Mouse (Mus musculus): Measurements from ENCODE around the gene Pde5a. TPM values are rescaled to one million over a fixed set of nuclear protein-coding genes. Genes with fewer than 3 reads are reported as not detected.

The Pde5a gene
- polyA plus RNA-seq, 1 experiment from 2014 or later = 57.4 TPM

- Histone ChIP-seq H3K27me3 (ENCODE audit: insufficient read depth, low read length) (no peaks in the 10 kb centered on the region), H3K4me2 (no peak overlapping the region), H3K9me3 (ENCODE audit: low read depth, low read length) (no peaks in the 10 kb centered on the region), H3K9ac (no peak overlapping the region), H3K36me3 (ENCODE audit: insufficient read depth) (peaks cover 59% of the 10 kb centered on the region), H3K27ac (ENCODE audit: low read depth) (no peak overlapping the region), H3K4me3 (ENCODE audit: low read depth, low read length) (no peak overlapping the region), H3K4me1 (ENCODE audit: insufficient read depth) (no peaks in the 10 kb centered on the region)
- ATAC-seq (ENCODE audit: insufficient read depth) (no peak), DNase-seq (no peak)
- no peak for TF ChIP-seq CTCF (IDR thresholded peaks at IDR 0.05; ENCODE audit: low read depth)
- 85% methylated on average over 6 of the region's 6 CpGs for WGBS
Measured at GRCm38 (mm10) chr3:122789544-122789943, 60.8 kb downstream of the Pde5a start.

DNA sequence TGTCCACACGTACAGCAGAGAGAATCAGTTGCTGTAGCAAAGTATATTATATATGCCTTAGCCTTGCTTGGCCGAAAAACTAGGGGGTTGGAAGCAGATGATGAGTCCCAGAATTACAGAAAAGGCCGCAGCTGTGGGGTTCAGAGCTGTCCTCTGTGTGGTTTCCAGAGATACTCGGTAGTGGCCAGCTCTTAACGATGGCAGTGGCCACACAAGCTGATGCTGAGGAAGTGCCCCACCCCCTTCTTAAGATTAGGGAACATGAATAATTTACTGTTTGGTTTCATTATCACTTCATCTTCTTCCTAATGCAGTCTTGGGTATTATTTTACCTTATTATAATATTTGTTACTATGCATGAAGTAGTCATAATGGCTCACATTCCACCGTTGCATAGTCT is 71.3 kb downstream of the Pde5a start:
- 69% methylated on average over 6 of the region's 6 CpGs for WGBS
- H3K4me2 ChIP-seq = no peak overlapping the region
- peak overlapping the region; percentile 24; the same call in 1 of the 2 replicates for H3K27ac ChIP-seq (ENCODE audit: low read depth)
- H3K4me3 ChIP-seq (ENCODE audit: low read depth, low read length) = no peak overlapping the region
- no peak for DNase-seq
- no peak for TF ChIP-seq CTCF (IDR thresholded peaks at IDR 0.05; ENCODE audit: low read depth)
- H3K4me1 ChIP-seq (ENCODE audit: insufficient read depth) = no peaks in the 10 kb centered on the region
- no peak overlapping the region for H3K9ac ChIP-seq
- H3K9me3 ChIP-seq (ENCODE audit: low read depth, low read length) = no peaks in the 10 kb centered on the region
- no peak for ATAC-seq (ENCODE audit: insufficient read depth)
- H3K27me3 ChIP-seq (ENCODE audit: insufficient read depth, low read length) = no peaks in the 10 kb centered on the region
- H3K36me3 ChIP-seq (ENCODE audit: insufficient read depth) = peaks cover 49% of the 10 kb centered on the region

GRCm38 (mm10) chr3:122800553-122801435 is 72.0 kb downstream of the Pde5a start:
- Histone ChIP-seq H3K9me3 (ENCODE audit: low read depth, low read length) (no peaks in the 10 kb centered on the region), H3K4me1 (ENCODE audit: insufficient read depth) (no peaks in the 10 kb centered on the region), H3K4me3 (ENCODE audit: low read depth, low read length) (no peak overlapping the region), H3K9ac (no peak overlapping the region), H3K27me3 (ENCODE audit: insufficient read depth, low read length) (no peaks in the 10 kb centered on the region), H3K36me3 (ENCODE audit: insufficient read depth) (peaks cover 45% of the 10 kb centered on the region), H3K27ac (ENCODE audit: low read depth) (peak overlapping the region; percentile 24; the same call in 1 of the 2 replicates), H3K4me2 (no peak overlapping the region)
- DNase-seq (peak; percentile 66), ATAC-seq (ENCODE audit: insufficient read depth) (peak; percentile 55; the same call in 1 of the 2 replicates)
- TF ChIP-seq CTCF (IDR thresholded peaks at IDR 0.05; ENCODE audit: low read depth) = no peak
- 49% methylated on average over 10 of the region's 10 CpGs for WGBS

GRCm38 (mm10) chr3:122801436-122802221 is 72.9 kb downstream of the Pde5a start:
- H3K36me3 ChIP-seq (ENCODE audit: insufficient read depth) = peaks cover 43% of the 10 kb centered on the region
- 76% methylated on average over 15 of the region's 15 CpGs for WGBS
- H3K4me2 ChIP-seq = no peak overlapping the region
- H3K27ac ChIP-seq (ENCODE audit: low read depth) = peak overlapping the region; percentile 19; the same call in 1 of the 2 replicates
- no peaks in the 10 kb centered on the region for H3K9me3 ChIP-seq (ENCODE audit: low read depth, low read length)
- no peak for TF ChIP-seq CTCF (IDR thresholded peaks at IDR 0.05; ENCODE audit: low read depth)
- no peak overlapping the region for H3K9ac ChIP-seq
- H3K27me3 ChIP-seq (ENCODE audit: insufficient read depth, low read length) = no peaks in the 10 kb centered on the region
- no peak overlapping the region for H3K4me3 ChIP-seq (ENCODE audit: low read depth, low read length)
- DNase-seq (peak; percentile 21), ATAC-seq (ENCODE audit: insufficient read depth) (peak; percentile 50; the same call in 1 of the 2 replicates)
- no peaks in the 10 kb centered on the region for H3K4me1 ChIP-seq (ENCODE audit: insufficient read depth)

- Histone ChIP-seq H3K4me1 (ENCODE audit: insufficient read depth) (no peaks in the 10 kb centered on the region), H3K36me3 (ENCODE audit: insufficient read depth) (peaks cover 35% of the 10 kb centered on the region), H3K27me3 (ENCODE audit: insufficient read depth, low read length) (no peaks in the 10 kb centered on the region), H3K9ac (no peak overlapping the region), H3K4me2 (no peak overlapping the region), H3K9me3 (ENCODE audit: low read depth, low read length) (no peaks in the 10 kb centered on the region), H3K4me3 (ENCODE audit: low read depth, low read length) (no peak overlapping the region), H3K27ac (ENCODE audit: low read depth) (no peak overlapping the region)
- DNase-seq (no peak), ATAC-seq (ENCODE audit: insufficient read depth) (no peak)
- WGBS = 87% methylated on average over 8 of the region's 8 CpGs
- TF ChIP-seq CTCF (IDR thresholded peaks at IDR 0.05; ENCODE audit: low read depth) = no peak
Measured at GRCm38 (mm10) chr3:122807313-122807712, 78.6 kb downstream of the Pde5a start.

DNA sequence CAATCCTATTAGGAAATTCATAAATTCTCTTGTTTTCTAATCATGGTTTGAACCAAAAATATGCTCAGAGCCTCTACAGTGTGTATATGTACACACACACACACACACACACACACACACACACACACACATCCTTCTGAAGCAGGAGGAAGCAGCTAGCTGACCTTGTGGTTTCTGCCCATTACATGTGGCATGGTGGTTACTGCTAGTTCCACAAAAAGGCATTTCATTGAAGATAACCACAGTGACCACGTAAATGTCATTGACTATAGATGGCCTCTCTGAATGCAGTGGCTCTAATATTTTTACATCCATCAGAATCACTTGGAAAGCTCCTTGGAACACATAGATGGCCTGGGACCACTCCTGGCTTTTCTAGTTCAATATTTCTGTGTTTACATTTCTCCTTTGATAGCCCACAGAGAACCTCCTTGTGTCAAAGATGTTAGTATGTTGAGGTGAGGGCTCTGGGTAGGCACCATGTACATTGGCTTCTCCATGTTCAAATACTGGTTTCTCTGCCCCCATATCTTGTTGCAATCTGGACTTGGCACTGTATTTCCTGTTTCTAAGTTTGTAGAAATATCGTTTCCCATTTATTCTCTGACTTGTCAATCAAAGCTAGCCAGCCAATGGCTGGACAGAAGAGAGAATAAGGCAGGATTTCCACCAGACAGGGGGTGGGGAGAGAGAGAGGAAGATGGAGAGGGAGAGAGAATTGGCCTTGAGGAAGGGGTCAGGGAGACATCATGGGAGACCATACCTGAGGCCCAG is 81.5 kb downstream of the Pde5a start:
- H3K27me3 ChIP-seq (ENCODE audit: insufficient read depth, low read length) = no peaks in the 10 kb centered on the region
- no peak for TF ChIP-seq CTCF (IDR thresholded peaks at IDR 0.05; ENCODE audit: low read depth)
- H3K4me1 ChIP-seq (ENCODE audit: insufficient read depth) = 0 out of 2 replicates have a peak, but pooled peaks cover 7% of the 10 kb centered on the region
- H3K9ac ChIP-seq = no peak overlapping the region
- peaks cover 20% of the 10 kb centered on the region; the same call in 1 of the 2 replicates for H3K36me3 ChIP-seq (ENCODE audit: insufficient read depth)
- DNase-seq (no peak), ATAC-seq (ENCODE audit: insufficient read depth) (no peak)
- H3K4me3 ChIP-seq (ENCODE audit: low read depth, low read length) = no peak overlapping the region
- no peak overlapping the region for H3K4me2 ChIP-seq
- H3K9me3 ChIP-seq (ENCODE audit: low read depth, low read length) = no peaks in the 10 kb centered on the region
- no peak overlapping the region for H3K27ac ChIP-seq (ENCODE audit: low read depth)
- 91% methylated on average over 2 of the region's 2 CpGs for WGBS

All from lung, embryonic 14.5 days (tissue).